Mouse (Mus musculus) forebrain, embryonic 11.5 days (tissue): ENCODE measurements at regions not wholly inside any gene's neighbourhood (a gene's known extent, or its start where the extent isn't known, plus 50 kb on each side); places are given as distances from the start of the nearest gene placed in this dataset.

Experiments
- ATAC-seq: fragments of 200-750 bp; cut with Nextera tagmentation; replicated peaks from 2 replicates; pipeline ENCODE4 v1.8.0; 2017; ENCODE audit warnings: moderate TSS enrichment; ENCODE audit not compliant: low FRiP score
- DNase-seq: peaks from one replicate; pipeline ENCODE4 v3.0.0-alpha.2; 2017; ENCODE audit warnings: low spot score
- H3K27ac ChIP-seq: fragments of 300-500 bp; sonication (generic); 2 replicates; pipeline ENCODE4 v1.5.1; 2014; ENCODE audit warnings: low read depth, low read length
- H3K27me3 ChIP-seq: fragments of 300-500 bp; sonication (generic); 2 replicates; pipeline ENCODE4 v1.6.1; 2014; ENCODE audit warnings: mild to moderate bottlenecking, low read length, mixed read lengths; ENCODE audit not compliant: control insufficient read depth, insufficient read depth
- H3K36me3 ChIP-seq: fragments of 300-500 bp; sonication (generic); 2 replicates; pipeline ENCODE4 v1.6.1; 2014; ENCODE audit warnings: mild to moderate bottlenecking, low read length, moderate library complexity, mixed read lengths; ENCODE audit not compliant: control insufficient read depth, insufficient read depth
- H3K4me1 ChIP-seq: fragments of 300-500 bp; sonication (generic); replicated peaks from 2 replicates; pipeline ENCODE4 v1.6.1; 2014; ENCODE audit warnings: low read length, mixed read lengths; ENCODE audit not compliant: control insufficient read depth, insufficient read depth
- H3K4me2 ChIP-seq: fragments of 300-500 bp; sonication (generic); 2 replicates; pipeline ENCODE4 v1.6.1; 2014; ENCODE audit warnings: low read depth, mild to moderate bottlenecking, low read length, moderate library complexity, mixed read lengths; ENCODE audit not compliant: severe bottlenecking
- H3K4me3 ChIP-seq: fragments of 300-500 bp; sonication (generic); 2 replicates; pipeline ENCODE4 v1.5.1; 2014; ENCODE audit warnings: low read depth, low read length
- H3K9ac ChIP-seq: fragments of 300-500 bp; sonication (generic); 2 replicates; pipeline ENCODE4 v1.6.1; 2014; ENCODE audit warnings: low read length
- H3K9me3 ChIP-seq: fragments of 300-500 bp; sonication (generic); 2 replicates; pipeline ENCODE4 v1.6.1; 2016; ENCODE audit warnings: low read length, mixed read lengths; ENCODE audit not compliant: control insufficient read depth
- whole genome bisulfite sequencing: fragments of 180-500 bp; shearing (Covaris S2); extraction: QIAGEN DNeasy Blood & Tissue Kit; methylation state at CpG from one replicate; pipeline ENCODE4 v1.1.7; 2014; 5-methylcytosine and 5-hydroxymethylcytosine counted together

DNA sequence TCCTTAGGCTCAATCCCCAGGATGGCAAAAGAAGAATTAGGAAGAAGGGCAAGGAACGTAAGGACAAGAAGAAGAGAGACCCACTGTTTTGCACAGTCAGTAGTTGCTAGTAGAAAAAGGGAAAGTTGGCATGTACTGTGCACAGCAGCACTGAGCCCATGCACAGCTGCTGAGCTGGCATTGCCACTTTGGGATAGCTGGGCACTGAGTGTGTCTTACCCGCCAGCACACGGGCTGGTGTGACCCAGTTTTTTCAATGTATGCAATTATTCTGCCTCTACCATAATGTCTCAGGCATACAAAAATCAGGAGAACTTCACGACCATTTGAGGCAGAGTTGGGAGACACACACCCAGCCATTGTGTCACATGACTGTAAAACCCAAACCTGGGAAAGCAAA lies 306.1 kb downstream of the Efnb2 start:
- H3K4me3 ChIP-seq: no peak overlapping the region
- no peaks in the 10 kb centered on the region for H3K36me3 ChIP-seq
- no peak overlapping the region for H3K4me2 ChIP-seq
- ATAC-seq (no peak), DNase-seq (no peak)
- no peak overlapping the region for H3K9ac ChIP-seq
- H3K27me3 ChIP-seq: no peaks in the 10 kb centered on the region
- H3K9me3 ChIP-seq: no peaks in the 10 kb centered on the region
- WGBS: 91% methylated on average over 4 of the region's 4 CpGs
- H3K27ac ChIP-seq: no peak overlapping the region
- no peaks in the 10 kb centered on the region for H3K4me1 ChIP-seq

GRCm38 (mm10) chr8:8344661-8345060 lies 316.4 kb downstream of the Efnb2 start:
- Histone ChIP-seq H3K4me2 (no peak overlapping the region), H3K9ac (no peak overlapping the region), H3K36me3 (no peaks in the 10 kb centered on the region), H3K27me3 (no peaks in the 10 kb centered on the region), H3K4me3 (no peak overlapping the region), H3K27ac (no peak overlapping the region), H3K9me3 (no peaks in the 10 kb centered on the region), H3K4me1 (no peaks in the 10 kb centered on the region)
- 83% methylated on average over 2 of the region's 2 CpGs for WGBS
- ATAC-seq: no peak
- no peak for DNase-seq

DNA sequence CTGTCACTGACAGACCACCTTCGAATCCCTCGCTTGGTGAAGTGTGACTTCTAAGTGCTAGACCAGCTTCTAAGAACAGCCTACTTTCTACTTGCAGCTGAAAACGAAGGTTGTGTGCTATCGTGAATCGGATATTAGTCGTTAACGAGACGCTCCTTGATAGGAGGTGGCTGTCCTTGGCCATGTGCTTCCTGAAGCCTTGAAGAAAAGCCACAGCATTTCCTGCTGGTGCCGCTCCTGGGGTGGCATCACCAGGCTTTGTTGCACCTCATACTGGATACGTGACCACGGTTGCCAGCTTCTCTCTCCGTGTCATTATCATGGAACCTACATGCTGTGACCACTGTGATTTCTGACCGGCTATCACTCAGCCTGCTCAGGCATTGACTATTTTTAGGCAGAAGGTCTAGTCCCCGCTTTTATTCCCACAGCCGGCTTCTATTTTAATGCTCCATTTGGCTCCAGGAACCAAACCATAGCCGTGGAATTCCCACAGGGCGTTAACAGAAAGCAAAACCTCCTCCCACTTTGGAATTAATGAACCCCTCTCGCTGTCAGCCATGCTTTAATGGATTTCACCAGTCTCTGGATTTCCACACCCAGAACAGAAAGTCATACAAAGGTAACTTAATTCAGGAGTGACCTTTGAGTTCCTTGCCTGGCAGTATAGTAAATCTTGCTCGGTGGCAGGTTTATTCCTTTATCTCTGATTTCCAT lies 325.6 kb downstream of the Efnb2 start:
- Histone ChIP-seq H3K9me3 (no peaks in the 10 kb centered on the region), H3K4me2 (no peak overlapping the region), H3K9ac (no peak overlapping the region), H3K4me1 (no peaks in the 10 kb centered on the region), H3K27me3 (no peaks in the 10 kb centered on the region), H3K4me3 (no peak overlapping the region), H3K36me3 (no peaks in the 10 kb centered on the region), H3K27ac (no peak overlapping the region)
- WGBS: 74% methylated on average over 19 of the region's 19 CpGs
- ATAC-seq (no peak), DNase-seq (no peak)

DNA sequence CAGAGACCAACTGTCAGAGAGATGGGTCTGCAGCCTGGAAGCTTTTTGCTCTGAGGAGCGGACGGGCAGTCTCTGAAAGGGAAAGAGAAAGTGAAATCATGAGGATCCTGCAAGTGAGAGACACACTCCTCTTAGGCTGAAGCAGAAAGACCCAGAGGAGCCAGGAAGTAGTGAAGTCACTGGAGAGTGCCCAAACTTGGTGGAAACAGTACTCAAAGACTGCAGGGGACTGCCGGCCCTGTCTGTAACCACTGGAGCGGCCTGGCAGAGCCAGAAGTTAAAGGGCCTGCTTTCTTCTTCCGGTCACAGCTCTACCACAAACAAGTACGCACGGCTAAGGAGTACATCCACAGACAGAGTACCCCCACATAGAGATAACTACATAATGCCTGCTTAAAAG lies 326.5 kb downstream of the Efnb2 start:
- no peaks in the 10 kb centered on the region for H3K27me3 ChIP-seq
- 78% methylated on average over 7 of the region's 7 CpGs for WGBS
- H3K4me2 ChIP-seq: no peak overlapping the region
- no peak overlapping the region for H3K27ac ChIP-seq
- ATAC-seq (no peak), DNase-seq (no peak)
- no peaks in the 10 kb centered on the region for H3K9me3 ChIP-seq
- no peaks in the 10 kb centered on the region for H3K36me3 ChIP-seq
- H3K4me3 ChIP-seq: no peak overlapping the region
- no peak overlapping the region for H3K9ac ChIP-seq
- no peaks in the 10 kb centered on the region for H3K4me1 ChIP-seq

GRCm38 (mm10) chr8:8331249-8331648 lies 329.8 kb downstream of the Efnb2 start:
- no peak for ATAC-seq
- H3K4me1 ChIP-seq: no peaks in the 10 kb centered on the region
- no peak overlapping the region for H3K9ac ChIP-seq
- H3K27ac ChIP-seq: no peak overlapping the region
- H3K4me3 ChIP-seq: no peak overlapping the region
- no peak for DNase-seq
- 66% methylated on average over 7 of the region's 7 CpGs for WGBS
- no peaks in the 10 kb centered on the region for H3K9me3 ChIP-seq
- H3K27me3 ChIP-seq: no peaks in the 10 kb centered on the region
- H3K4me2 ChIP-seq: no peak overlapping the region
- H3K36me3 ChIP-seq: no peaks in the 10 kb centered on the region

DNA sequence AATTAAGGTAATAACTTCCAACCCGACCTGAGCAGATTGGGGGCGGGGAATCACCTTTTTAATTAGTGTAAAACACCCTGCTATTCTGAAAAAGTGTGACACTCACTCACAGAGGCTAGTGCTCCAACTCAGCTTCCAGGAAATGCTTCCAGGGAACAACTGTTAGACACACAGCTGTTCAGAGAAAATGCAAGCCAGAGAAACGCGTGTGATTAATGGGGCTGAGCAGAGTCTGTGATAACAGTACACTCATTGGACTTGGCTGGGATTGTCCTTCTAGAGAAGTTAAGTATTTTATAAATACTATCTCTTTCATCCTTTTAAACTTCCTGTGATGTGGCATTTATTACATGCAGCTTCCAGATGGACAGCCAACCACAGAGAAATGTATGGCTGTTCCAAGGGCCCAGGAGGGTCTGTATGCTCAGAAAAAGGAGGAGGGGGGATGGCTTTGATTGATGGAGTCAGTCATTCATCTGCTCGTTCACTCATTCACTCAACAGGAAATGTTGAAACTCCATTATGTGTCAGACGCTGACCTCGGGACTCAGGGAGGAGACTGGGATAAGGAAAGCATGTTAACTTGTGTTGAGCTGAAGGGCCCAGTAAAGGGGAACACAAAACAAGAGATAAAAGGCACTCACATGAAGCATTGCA lies 332.9 kb downstream of the Efnb2 start:
- no peak overlapping the region for H3K4me2 ChIP-seq
- no peaks in the 10 kb centered on the region for H3K9me3 ChIP-seq
- H3K4me1 ChIP-seq: no peaks in the 10 kb centered on the region
- no peak overlapping the region for H3K4me3 ChIP-seq
- no peak for ATAC-seq
- no peak overlapping the region for H3K27ac ChIP-seq
- no peaks in the 10 kb centered on the region for H3K27me3 ChIP-seq
- 55% methylated on average over 7 of the region's 7 CpGs for WGBS
- H3K36me3 ChIP-seq: no peaks in the 10 kb centered on the region
- DNase-seq: no peak
- no peak overlapping the region for H3K9ac ChIP-seq

- WGBS: 72% methylated on average over 16 of the region's 16 CpGs
- ATAC-seq (no peak), DNase-seq (no peak)
- no peaks in the 10 kb centered on the region for H3K9me3 ChIP-seq
- H3K27ac ChIP-seq: no peak overlapping the region
- no peak overlapping the region for H3K4me3 ChIP-seq
- H3K27me3 ChIP-seq: no peaks in the 10 kb centered on the region
- no peaks in the 10 kb centered on the region for H3K36me3 ChIP-seq
- no peaks in the 10 kb centered on the region for H3K4me1 ChIP-seq
- H3K9ac ChIP-seq: no peak overlapping the region
- H3K4me2 ChIP-seq: no peak overlapping the region
Measured at GRCm38 (mm10) chr8:8326066-8326834, 334.8 kb downstream of the Efnb2 start.

DNA sequence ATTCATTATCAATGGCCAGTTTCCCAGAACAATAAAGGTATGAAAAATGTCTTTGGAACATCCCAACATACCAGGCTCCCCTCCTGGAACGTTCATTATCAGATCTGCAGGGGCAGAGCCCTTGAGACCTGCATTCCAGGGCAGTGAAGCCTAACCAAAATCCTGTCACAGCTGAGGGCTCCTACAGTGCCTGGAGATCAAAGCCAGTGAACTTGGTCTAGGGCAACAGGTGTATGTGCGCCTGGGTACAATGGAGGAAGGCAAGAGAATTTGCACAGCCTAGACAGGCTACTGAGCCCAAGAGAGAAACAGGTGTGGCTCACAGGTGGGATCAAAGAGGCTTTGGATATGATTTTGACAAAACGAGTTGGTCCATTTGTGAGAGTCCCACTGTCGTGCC lies 335.6 kb downstream of the Efnb2 start:
- no peaks in the 10 kb centered on the region for H3K9me3 ChIP-seq
- H3K36me3 ChIP-seq: no peaks in the 10 kb centered on the region
- H3K27me3 ChIP-seq: no peaks in the 10 kb centered on the region
- WGBS: 57% methylated on average over 4 of the region's 4 CpGs
- no peaks in the 10 kb centered on the region for H3K4me1 ChIP-seq
- ATAC-seq (0 out of 2 replicates have a peak, but pooled peaks have one; percentile 44), DNase-seq (no peak)
- no peak overlapping the region for H3K4me3 ChIP-seq
- H3K9ac ChIP-seq: no peak overlapping the region
- H3K27ac ChIP-seq: no peak overlapping the region
- H3K4me2 ChIP-seq: no peak overlapping the region
